In genomic region chr10:128084160-128084559, GRCm38 (mm10) we compare ENCODE assay signal across 8 mouse cellular contexts. TPM values are rescaled to one million over a fixed set of nuclear protein-coding genes. Genes with fewer than 3 reads are reported as not detected.
A peak's percentile ranks its signal among the peaks of the same experiment; 100 is the strongest.
DNase-seq lines count a peak whose midpoint lies in the region; ATAC-seq and TF ChIP-seq lines count a peak whose summit lies in the region.

No protein-coding gene starts in this region.

- no peaks in the 10 kb centered on the region for H3K9me3 ChIP-seq in limb, embryonic 14.5 days (ENCODE audit: control insufficient read depth, low read length)

- 2% methylated on average over 3 of the region's 3 CpGs for WGBS in cerebellum, adult 2 months
- WGBS in thymus, adult 2 months = 3% methylated on average over 3 of the region's 3 CpGs
- WGBS in limb, embryonic 14.5 days = 4% methylated on average over 3 of the region's 3 CpGs

- H3K4me2 ChIP-seq in limb, embryonic 14.5 days (replicated peaks; ENCODE audit: low read depth, low read length, severe bottlenecking) = peak overlapping the region; percentile 94

- no peak for ATAC-seq in limb, embryonic 14.5 days (ENCODE audit: low FRiP score, low read depth)

- TF ChIP-seq CTCF in cerebellum, adult 2 months (IDR thresholded peaks at IDR 0.05; ENCODE audit: borderline replicate concordance, insufficient read depth, low read depth, low read length) = no peak
- TF ChIP-seq CTCF in thymus, adult 2 months (IDR thresholded peaks at IDR 0.05; ENCODE audit: borderline replicate concordance, control insufficient read depth, extremely low read depth, insufficient read depth, low read length, poor library complexity) = no peak

- H3K36me3 ChIP-seq in thymus, adult 2 months (ENCODE audit: control insufficient read depth, insufficient read depth, low read length) = peaks cover 46% of the 10 kb centered on the region
- peaks cover 51% of the 10 kb centered on the region for H3K36me3 ChIP-seq in limb, embryonic 14.5 days (ENCODE audit: control insufficient read depth, insufficient read depth, low read length)

- H3K27me3 ChIP-seq in cerebellum, adult 2 months (ENCODE audit: control insufficient read depth, insufficient read depth, low read length) = no peaks in the 10 kb centered on the region
- H3K27me3 ChIP-seq in thymus, adult 2 months (ENCODE audit: control insufficient read depth, insufficient read depth, low read length) = no peaks in the 10 kb centered on the region
- no peaks in the 10 kb centered on the region for H3K27me3 ChIP-seq in limb, embryonic 14.5 days (ENCODE audit: control insufficient read depth, insufficient read depth, low read length)

- no peak overlapping the region; the same call in 1 of the 2 replicates for H3K27ac ChIP-seq in cerebellum, adult 2 months (ENCODE audit: insufficient read depth, low read length)
- no peak overlapping the region for H3K27ac ChIP-seq in thymus, adult 2 months (ENCODE audit: control insufficient read depth, insufficient read depth, low read length)
- no peak overlapping the region for H3K27ac ChIP-seq in limb, embryonic 14.5 days (replicated peaks; ENCODE audit: low read depth, low read length)

- H3K9ac ChIP-seq in limb, embryonic 14.5 days (ENCODE audit: low read depth, low read length, severe bottlenecking) = peak overlapping the region; percentile 96

- peaks cover 15% of the 10 kb centered on the region; the same call in 1 of the 2 replicates for H3K4me1 ChIP-seq in cerebellum, adult 2 months (ENCODE audit: control insufficient read depth, insufficient read depth, low read length)
- H3K4me1 ChIP-seq in thymus, adult 2 months (replicated peaks; ENCODE audit: control insufficient read depth, insufficient read depth, low read length) = peaks cover 5% of the 10 kb centered on the region; the same call in 1 of the 2 replicates
- H3K4me1 ChIP-seq in limb, embryonic 14.5 days (ENCODE audit: control insufficient read depth, insufficient read depth, low read length) = peaks cover 7% of the 10 kb centered on the region

- no peak for DNase-seq in cerebellum, adult 2 months
- no peak for DNase-seq in cerebellum, adult 18-20 months
- DNase-seq in thymus, adult 2 months = no peak
- no peak for DNase-seq in thymus, adult 18-20 months
- DNase-seq in limb, embryonic 14.5 days (ENCODE audit: low spot score) = no peak
- no peak for DNase-seq in layer of hippocampus, postnatal 14 days (ENCODE audit: low spot score in 2 of 2)
- no peak for DNase-seq in adrenal gland, adult 18-20 months (ENCODE audit: low spot score in 2 of 2)
- DNase-seq in adrenal gland, postnatal 4 days (ENCODE audit: low spot score in 2 of 2) = no peak

- no peak for TF ChIP-seq POLR2A in cerebellum, adult 2 months (IDR thresholded peaks at IDR 0.05; ENCODE audit: borderline replicate concordance, insufficient read depth, low read length)
- no peak for TF ChIP-seq POLR2A in thymus, adult 2 months (IDR thresholded peaks at IDR 0.05; ENCODE audit: control insufficient read depth, extremely low read depth, insufficient read depth, low read length, poor library complexity)
- TF ChIP-seq POLR2A in limb, embryonic 14.5 days (IDR thresholded peaks at IDR 0.05; ENCODE audit: borderline replicate concordance, extremely low read depth, insufficient read depth, insufficient read length) = no peak

- peak overlapping the region; percentile 93 for H3K4me3 ChIP-seq in cerebellum, adult 2 months (replicated peaks; ENCODE audit: insufficient read depth, low read depth, low read length)
- H3K4me3 ChIP-seq in thymus, adult 2 months (ENCODE audit: control insufficient read depth, insufficient read depth, low read length) = peak overlapping the region; percentile 92
- H3K4me3 ChIP-seq in limb, embryonic 14.5 days (replicated peaks; ENCODE audit: low read length) = peak overlapping the region; percentile 98

RNA-seq across cellular contexts. Expression of gene Atp5b, which starts 1.1 kb away (rescaled TPM):
- 2,153 and 2,193 TPM in 2 replicates for polyA plus RNA-seq in cerebellum, adult 2 months (2012; rRNA removed)
- polyA plus RNA-seq in thymus, adult 2 months (2012; rRNA removed) = 3,947 and 4,074 TPM in 2 replicates
- polyA plus RNA-seq in limb, embryonic 14.5 days (2012; rRNA removed) = 1,269 and 2,071 TPM in 2 replicates
- 1,908 and 2,011 TPM in 2 replicates for polyA plus RNA-seq in limb, embryonic 14.5 days (2014; fragmentation: Nextera tagmentation; extraction: Ambion mirVana)
- 1,000 to 10,000 TPM; 1,880 to 1,915 TPM for total RNA-seq in layer of hippocampus, postnatal 14 days (2021)
- total RNA-seq in adrenal gland, adult 18-20 months (2021) = 1,000 to 10,000 TPM; 2,783 to 4,328 TPM
- 1,000 to 10,000 TPM; 2,157 to 2,362 TPM for total RNA-seq in adrenal gland, postnatal 4 days (2021)

RNA-seq across cellular contexts. Expression of gene Baz2a, which starts 7.2 kb away (rescaled TPM):
- polyA plus RNA-seq in cerebellum, adult 2 months (2012; rRNA removed) = 42.9 and 45.2 TPM in 2 replicates
- 126 and 131 TPM in 2 replicates for polyA plus RNA-seq in thymus, adult 2 months (2012; rRNA removed)
- 28.3 and 31.1 TPM in 2 replicates for polyA plus RNA-seq in limb, embryonic 14.5 days (2012; rRNA removed)
- 17.5 and 18.2 TPM in 2 replicates for polyA plus RNA-seq in limb, embryonic 14.5 days (2014; fragmentation: Nextera tagmentation; extraction: Ambion mirVana)
- total RNA-seq in layer of hippocampus, postnatal 14 days (2021) = 10 to 100 TPM; 35.1 to 36.8 TPM
- total RNA-seq in adrenal gland, adult 18-20 months (2021) = 10 to 100 TPM; 35.6 to 45.3 TPM
- 10 to 100 TPM; 70.6 to 72.2 TPM for total RNA-seq in adrenal gland, postnatal 4 days (2021)

RNA-seq across cellular contexts. Expression of gene Ptges3, which starts 25.4 kb away (rescaled TPM):
- polyA plus RNA-seq in cerebellum, adult 2 months (2012; rRNA removed) = 69.9 and 75.5 TPM in 2 replicates
- 55.7 and 99.1 TPM in 2 replicates for polyA plus RNA-seq in thymus, adult 2 months (2012; rRNA removed)
- 78.0 and 93.0 TPM in 2 replicates for polyA plus RNA-seq in limb, embryonic 14.5 days (2012; rRNA removed)
- 450 and 461 TPM in 2 replicates for polyA plus RNA-seq in limb, embryonic 14.5 days (2014; fragmentation: Nextera tagmentation; extraction: Ambion mirVana)
- total RNA-seq in layer of hippocampus, postnatal 14 days (2021) = 100 to 1,000 TPM; 138 to 149 TPM
- 100 to 1,000 TPM; 228 to 248 TPM for total RNA-seq in adrenal gland, adult 18-20 months (2021)
- 100 to 1,000 TPM; 152 to 160 TPM for total RNA-seq in adrenal gland, postnatal 4 days (2021)

RNA-seq across cellular contexts. Expression of gene Naca, which starts 48.8 kb away (rescaled TPM):
- 209 and 230 TPM in 2 replicates for polyA plus RNA-seq in cerebellum, adult 2 months (2012; rRNA removed)
- 204 and 209 TPM in 2 replicates for polyA plus RNA-seq in thymus, adult 2 months (2012; rRNA removed)
- polyA plus RNA-seq in limb, embryonic 14.5 days (2012; rRNA removed) = 362 and 554 TPM in 2 replicates
- polyA plus RNA-seq in limb, embryonic 14.5 days (2014; fragmentation: Nextera tagmentation; extraction: Ambion mirVana) = 844 and 893 TPM in 2 replicates
- total RNA-seq in layer of hippocampus, postnatal 14 days (2021) = 100 to 1,000 TPM; 321 to 339 TPM
- total RNA-seq in adrenal gland, adult 18-20 months (2021) = 100 to 1,000 TPM; 612 to 654 TPM
- total RNA-seq in adrenal gland, postnatal 4 days (2021) = 100 to 1,000 TPM; 823 to 829 TPM
